Mouse (Mus musculus): ENCODE measurements around the gene Ubr3. TPM values are rescaled to one million over a fixed set of nuclear protein-coding genes. Genes with fewer than 3 reads are reported as not detected.

Gene Ubr3
- 11.7 and 15.0 TPM in 2 replicates for polyA plus RNA-seq (2015; fragmentation: Nextera tagmentation; extraction: Ambion mirVana)

- Histone ChIP-seq H3K27me3 (no peaks in the 10 kb centered on the region), H3K36me3 (0 out of 2 replicates have a peak, but pooled peaks cover 6% of the 10 kb centered on the region), H3K4me2 (replicated peaks) (peak within 1 kb of the TSS; percentile 88), H3K9ac (peak within 1 kb of the TSS; percentile 100), H3K9me3 (replicated peaks) (no peaks in the 10 kb centered on the region), H3K27ac (replicated peaks) (peak within 1 kb of the TSS; percentile 90), H3K4me3 (replicated peaks) (peak within 1 kb of the TSS; percentile 99), H3K4me1 (peaks cover 8% of the 10 kb centered on the region)
- WGBS: under 1% methylated on average over 52 of the region's 65 CpGs
- ATAC-seq (ENCODE audit: insufficient number of reproducible peaks, low FRiP score, low TSS enrichment, low read depth): peak; percentile 99
Measured at GRCm38 (mm10) chr2:69897039-69897617, at the start of gene Ubr3. Gene Ubr3, plus strand, starts transcription at chr2:69897246.

GRCm38 (mm10) chr2:69849215-69849614 lies 47.8 kb upstream of the Ubr3 start:
- Histone ChIP-seq H3K27ac (replicated peaks) (0 out of 2 replicates have a peak overlapping the region, but pooled peaks have one; percentile 25), H3K4me2 (replicated peaks) (no peak overlapping the region), H3K9me3 (replicated peaks) (no peaks in the 10 kb centered on the region), H3K36me3 (no peaks in the 10 kb centered on the region), H3K4me3 (replicated peaks) (no peak overlapping the region), H3K4me1 (no peaks in the 10 kb centered on the region), H3K9ac (no peak overlapping the region), H3K27me3 (no peaks in the 10 kb centered on the region)
- 63% methylated on average over 6 of the region's 6 CpGs for WGBS
- no peak for ATAC-seq (ENCODE audit: insufficient number of reproducible peaks, low FRiP score, low TSS enrichment, low read depth)

- no peaks in the 10 kb centered on the region for H3K27me3 ChIP-seq
- 56% methylated on average over 2 of the region's 2 CpGs for WGBS
- ATAC-seq (ENCODE audit: insufficient number of reproducible peaks, low FRiP score, low TSS enrichment, low read depth): no peak
Measured at GRCm38 (mm10) chr2:69851427-69852058, 45.5 kb upstream of the Ubr3 start.

GRCm38 (mm10) chr2:69856392-69856791 lies 40.7 kb upstream of the Ubr3 start:
- Histone ChIP-seq H3K27ac (replicated peaks) (no peak overlapping the region), H3K36me3 (no peaks in the 10 kb centered on the region), H3K27me3 (no peaks in the 10 kb centered on the region), H3K4me2 (replicated peaks) (no peak overlapping the region), H3K4me1 (peaks cover 3% of the 10 kb centered on the region; the same call in 1 of the 2 replicates), H3K4me3 (replicated peaks) (no peak overlapping the region), H3K9me3 (replicated peaks) (no peaks in the 10 kb centered on the region), H3K9ac (no peak overlapping the region)
- ATAC-seq (ENCODE audit: insufficient number of reproducible peaks, low FRiP score, low TSS enrichment, low read depth): no peak
- 60% methylated on average over 8 of the region's 8 CpGs for WGBS

More at GRCm38 (mm10) chr2:69851427-69852058, 45.5 kb upstream of the Ubr3 start:
- Histone ChIP-seq H3K9me3 (replicated peaks) (no peaks in the 10 kb centered on the region), H3K9ac (no peak overlapping the region), H3K4me2 (replicated peaks) (no peak overlapping the region), H3K36me3 (no peaks in the 10 kb centered on the region), H3K27ac (replicated peaks) (no peak overlapping the region), H3K4me3 (replicated peaks) (no peak overlapping the region), H3K4me1 (no peaks in the 10 kb centered on the region)

- Histone ChIP-seq H3K36me3 (no peaks in the 10 kb centered on the region), H3K4me3 (replicated peaks) (no peak overlapping the region), H3K27me3 (no peaks in the 10 kb centered on the region), H3K4me2 (replicated peaks) (no peak overlapping the region), H3K9me3 (replicated peaks) (no peaks in the 10 kb centered on the region), H3K27ac (replicated peaks) (no peak overlapping the region), H3K4me1 (peaks cover 3% of the 10 kb centered on the region; the same call in 1 of the 2 replicates), H3K9ac (no peak overlapping the region)
- 80% methylated on average over 1 of the region's 1 CpGs for WGBS
- no peak for ATAC-seq (ENCODE audit: insufficient number of reproducible peaks, low FRiP score, low TSS enrichment, low read depth)
Measured at GRCm38 (mm10) chr2:69857882-69858281, 39.2 kb upstream of the Ubr3 start.

GRCm38 (mm10) chr2:69860972-69861452 lies 36.0 kb upstream of the Ubr3 start:
- Histone ChIP-seq H3K4me3 (replicated peaks) (peak overlapping the region; percentile 100), H3K4me2 (replicated peaks) (peak overlapping the region; percentile 55), H3K27ac (replicated peaks) (peak overlapping the region; percentile 93), H3K9ac (peak overlapping the region; percentile 40), H3K36me3 (no peaks in the 10 kb centered on the region), H3K27me3 (no peaks in the 10 kb centered on the region), H3K4me1 (peaks cover 6% of the 10 kb centered on the region), H3K9me3 (replicated peaks) (no peaks in the 10 kb centered on the region)
- ATAC-seq (ENCODE audit: insufficient number of reproducible peaks, low FRiP score, low TSS enrichment, low read depth): no peak
- 9% methylated on average over 13 of the region's 13 CpGs for WGBS

GRCm38 (mm10) chr2:69861485-69862091 lies 35.5 kb upstream of the Ubr3 start, which contains the start of gene Ssb:
Gene Ssb, plus strand, starts transcription at chr2:69861562.
- Histone ChIP-seq H3K9ac (peak within 1 kb of the TSS; percentile 100), H3K9me3 (replicated peaks) (no peaks in the 10 kb centered on the region), H3K4me1 (peaks cover 6% of the 10 kb centered on the region), H3K36me3 (peaks cover 3% of the 10 kb centered on the region; the same call in 1 of the 2 replicates), H3K4me2 (replicated peaks) (peak within 1 kb of the TSS; percentile 60), H3K27me3 (no peaks in the 10 kb centered on the region), H3K4me3 (replicated peaks) (peak within 1 kb of the TSS; percentile 100), H3K27ac (replicated peaks) (peak within 1 kb of the TSS; percentile 93)
- peak; percentile 96 for ATAC-seq (ENCODE audit: insufficient number of reproducible peaks, low FRiP score, low TSS enrichment, low read depth)
- WGBS: under 1% methylated on average over 66 of the region's 66 CpGs

- Histone ChIP-seq H3K36me3 (peaks cover 6% of the 10 kb centered on the region), H3K27me3 (no peaks in the 10 kb centered on the region), H3K4me1 (peaks cover 6% of the 10 kb centered on the region), H3K4me2 (replicated peaks) (peak overlapping the region; percentile 60), H3K27ac (replicated peaks) (peak overlapping the region; percentile 93), H3K9me3 (replicated peaks) (no peaks in the 10 kb centered on the region), H3K4me3 (replicated peaks) (peak overlapping the region; percentile 100), H3K9ac (peak overlapping the region; percentile 100)
- no peak for ATAC-seq (ENCODE audit: insufficient number of reproducible peaks, low FRiP score, low TSS enrichment, low read depth)
- WGBS: 1% methylated on average over 13 of the region's 13 CpGs
Measured at GRCm38 (mm10) chr2:69862117-69862657, 34.9 kb upstream of the Ubr3 start.

GRCm38 (mm10) chr2:69883990-69884391 lies 13.1 kb upstream of the Ubr3 start:
- no peaks in the 10 kb centered on the region for H3K27me3 ChIP-seq
- WGBS: 79% methylated on average over 2 of the region's 2 CpGs
- ATAC-seq (ENCODE audit: insufficient number of reproducible peaks, low FRiP score, low TSS enrichment, low read depth): no peak
- no peak overlapping the region for H3K4me2 ChIP-seq (replicated peaks)
- H3K4me3 ChIP-seq (replicated peaks): no peak overlapping the region
- H3K36me3 ChIP-seq: peaks cover 11% of the 10 kb centered on the region; the same call in 1 of the 2 replicates
- H3K27ac ChIP-seq (replicated peaks): no peak overlapping the region
- peaks cover 10% of the 10 kb centered on the region for H3K4me1 ChIP-seq
- H3K9me3 ChIP-seq (replicated peaks): no peaks in the 10 kb centered on the region
- H3K9ac ChIP-seq: no peak overlapping the region

- peak overlapping the region; percentile 72 for H3K4me3 ChIP-seq (replicated peaks)
- H3K27me3 ChIP-seq: no peaks in the 10 kb centered on the region
- peaks cover 6% of the 10 kb centered on the region; the same call in 1 of the 2 replicates for H3K36me3 ChIP-seq
- no peak overlapping the region for H3K9ac ChIP-seq
- H3K27ac ChIP-seq (replicated peaks): no peak overlapping the region
- 52% methylated on average over 6 of the region's 6 CpGs for WGBS
- peak overlapping the region; percentile 68 for H3K4me2 ChIP-seq (replicated peaks)
- H3K4me1 ChIP-seq: peaks cover 10% of the 10 kb centered on the region
- no peak for ATAC-seq (ENCODE audit: insufficient number of reproducible peaks, low FRiP score, low TSS enrichment, low read depth)
- no peaks in the 10 kb centered on the region for H3K9me3 ChIP-seq (replicated peaks)
Measured at GRCm38 (mm10) chr2:69884581-69884980, 12.5 kb upstream of the Ubr3 start.

- Histone ChIP-seq H3K4me2 (replicated peaks) (peak overlapping the region; percentile 68), H3K36me3 (peaks cover 3% of the 10 kb centered on the region; the same call in 1 of the 2 replicates), H3K27me3 (no peaks in the 10 kb centered on the region), H3K27ac (replicated peaks) (peak overlapping the region; percentile 90), H3K9ac (peak overlapping the region; percentile 78), H3K9me3 (replicated peaks) (no peaks in the 10 kb centered on the region), H3K4me3 (replicated peaks) (peak overlapping the region; percentile 72), H3K4me1 (peaks cover 10% of the 10 kb centered on the region)
- WGBS: 5% methylated on average over 12 of the region's 12 CpGs
- no peak for ATAC-seq (ENCODE audit: insufficient number of reproducible peaks, low FRiP score, low TSS enrichment, low read depth)
Measured at GRCm38 (mm10) chr2:69885050-69885449, 12.0 kb upstream of the Ubr3 start.

All from embryonic facial prominence, embryonic 15.5 days (tissue).